ENCODE assay signal across 25 mouse cellular contexts in genomic region chr11:115184973-115185372, GRCm38 (mm10). TPM values are rescaled to one million over a fixed set of nuclear protein-coding genes. Genes with fewer than 3 reads are reported as not detected.
DNase-seq lines count a peak whose midpoint lies in the region; ATAC-seq lines count a peak whose summit lies in the region.
"Had no signal": no experiment of that assay in that cellular context is flagged by ENCODE, and none has a peak within 500 bp of the region (broad histone marks: within the 10 kb centered on the region; RNA-seq: fewer than 3 reads in every experiment).

No protein-coding gene starts in this region.

- WGBS in intestine, embryonic 16.5 days = 36% methylated on average over 4 of the region's 4 CpGs
- 35% methylated on average over 4 of the region's 4 CpGs for WGBS in intestine, embryonic 15.5 days

- H3K4me1 ChIP-seq in intestine, embryonic 16.5 days (ENCODE audit: control insufficient read depth, insufficient read depth, low read length) = peaks cover 19% of the 10 kb centered on the region
- peaks cover 21% of the 10 kb centered on the region for H3K4me1 ChIP-seq in intestine, embryonic 15.5 days (replicated peaks)

- no peaks in the 10 kb centered on the region for H3K27me3 ChIP-seq in intestine, embryonic 16.5 days (replicated peaks; ENCODE audit: control insufficient read depth, insufficient read depth, low read length)
- no peaks in the 10 kb centered on the region for H3K27me3 ChIP-seq in intestine, embryonic 15.5 days (replicated peaks)
- H3K27me3 ChIP-seq: forebrain, embryonic 13.5 days; kidney, embryonic 15.5 days; lung, embryonic 15.5 days; midbrain, embryonic 12.5 days; neural tube, embryonic 15.5 days; stomach, embryonic 15.5 days had no signal

- H3K4me3 ChIP-seq in intestine, embryonic 16.5 days (ENCODE audit: low read length) = no peak overlapping the region
- H3K4me3 ChIP-seq in intestine, embryonic 15.5 days (replicated peaks) = no peak overlapping the region
- H3K4me3 ChIP-seq: erythroblast, embryonic 14.5 days; forebrain, embryonic 13.5 days; kidney, embryonic 15.5 days; lung, embryonic 15.5 days; midbrain, embryonic 12.5 days; myocyte; neural tube, embryonic 15.5 days; stomach, embryonic 15.5 days had no signal

- no peak overlapping the region for H3K9ac ChIP-seq in intestine, embryonic 16.5 days (ENCODE audit: low read depth, low read length)
- no peak overlapping the region for H3K9ac ChIP-seq in intestine, embryonic 15.5 days
- H3K9ac ChIP-seq: forebrain, embryonic 13.5 days; kidney, embryonic 15.5 days; lung, embryonic 15.5 days; midbrain, embryonic 12.5 days; neural tube, embryonic 15.5 days; stomach, embryonic 15.5 days had no signal

- no peaks in the 10 kb centered on the region for H3K9me3 ChIP-seq in intestine, embryonic 16.5 days (ENCODE audit: control insufficient read depth, low read length)
- H3K9me3 ChIP-seq in intestine, embryonic 15.5 days = no peaks in the 10 kb centered on the region
- H3K9me3 ChIP-seq: forebrain, embryonic 13.5 days; kidney, embryonic 15.5 days; lung, embryonic 15.5 days; midbrain, embryonic 12.5 days; neural tube, embryonic 15.5 days; stomach, embryonic 15.5 days had no signal

- H3K27ac ChIP-seq in intestine, embryonic 16.5 days (ENCODE audit: low read length) = no peak overlapping the region
- no peak overlapping the region for H3K27ac ChIP-seq in intestine, embryonic 15.5 days
- H3K27ac ChIP-seq: forebrain, embryonic 13.5 days; kidney, embryonic 15.5 days; lung, embryonic 15.5 days; midbrain, embryonic 12.5 days; neural tube, embryonic 15.5 days; stomach, embryonic 15.5 days had no signal

- no peak overlapping the region for H3K4me2 ChIP-seq in intestine, embryonic 16.5 days (ENCODE audit: low read depth, low read length)
- H3K4me2 ChIP-seq in intestine, embryonic 15.5 days (replicated peaks) = no peak overlapping the region
- H3K4me2 ChIP-seq: forebrain, embryonic 13.5 days; kidney, embryonic 15.5 days; lung, embryonic 15.5 days; midbrain, embryonic 12.5 days; neural tube, embryonic 15.5 days; stomach, embryonic 15.5 days had no signal

- DNase-seq in thymus, postnatal 14 days = peak; percentile 47
- DNase-seq in thymus, postnatal 10 days (ENCODE audit: low spot score in 2 of 2) = no peak
- DNase-seq in NIH3T3 (ENCODE audit: low read depth) = peak; percentile 35
- DNase-seq in naive thymus-derived CD4-positive, alpha-beta T cell, adult 2 months (ENCODE audit: low read depth) = peak; percentile 68
- DNase-seq in left cerebral cortex, postnatal 36 days (ENCODE audit: low spot score in 2 of 2) = no peak
- DNase-seq in frontal cortex, postnatal 36 days (ENCODE audit: low spot score in 2 of 2) = no peak
- DNase-seq: B cell, adult 2 months; cerebellum, adult 2 months; gastrocnemius, postnatal 25 days; left cerebral cortex, postnatal 4 days; lung, postnatal 4 days; right cerebral cortex, postnatal 25 days; thymus, adult 18-20 months had no signal

- no peaks in the 10 kb centered on the region; the same call in 1 of the 2 replicates for H3K36me3 ChIP-seq in intestine, embryonic 16.5 days (ENCODE audit: control insufficient read depth, insufficient read depth, low read length)
- H3K36me3 ChIP-seq in intestine, embryonic 15.5 days = peaks cover under 1% of the 10 kb centered on the region; the same call in 1 of the 2 replicates
- H3K36me3 ChIP-seq: lung, embryonic 15.5 days; midbrain, embryonic 12.5 days; stomach, embryonic 15.5 days had no signal

- peak; percentile 10; the same call in 1 of the 2 replicates for ATAC-seq in intestine, embryonic 16.5 days
- ATAC-seq in intestine, embryonic 15.5 days = no peak
- ATAC-seq: forebrain, embryonic 13.5 days had no signal

- intact Hi-C loops in left cerebral cortex, postnatal 36 days (cut with DNase I) = no loop called here

RNA-seq across cellular contexts. Expression of gene Tmem104, which starts 2.3 kb away (rescaled TPM):
- 11.6 and 13.2 TPM in 2 replicates for polyA plus RNA-seq in intestine, embryonic 16.5 days (2015; fragmentation: Nextera tagmentation; extraction: Ambion mirVana)
- 9.3 and 12.2 TPM in 2 replicates for polyA plus RNA-seq in intestine, embryonic 15.5 days (2015; fragmentation: Nextera tagmentation; extraction: Ambion mirVana)
- total RNA-seq in left cerebral cortex, postnatal 36 days (2021) = 10 to 100 TPM; 14.2 to 15.4 TPM

RNA-seq across cellular contexts. Expression of gene Nat9, which starts 2.7 kb away (rescaled TPM):
- polyA plus RNA-seq in intestine, embryonic 16.5 days (2015; fragmentation: Nextera tagmentation; extraction: Ambion mirVana) = 24.9 and 26.5 TPM in 2 replicates
- 20.5 and 20.6 TPM in 2 replicates for polyA plus RNA-seq in intestine, embryonic 15.5 days (2015; fragmentation: Nextera tagmentation; extraction: Ambion mirVana)
- 10 to 100 TPM; 25.2 to 30.1 TPM for total RNA-seq in left cerebral cortex, postnatal 36 days (2021)

RNA-seq across cellular contexts. Expression of gene Slc9a3r1, which starts 21.8 kb away (rescaled TPM):
- polyA plus RNA-seq in intestine, embryonic 16.5 days (2015; fragmentation: Nextera tagmentation; extraction: Ambion mirVana) = 380 and 424 TPM in 2 replicates
- polyA plus RNA-seq in intestine, embryonic 15.5 days (2015; fragmentation: Nextera tagmentation; extraction: Ambion mirVana) = 252 and 270 TPM in 2 replicates
- total RNA-seq in left cerebral cortex, postnatal 36 days (2021) = 10 to 100 TPM; 76.4 to 82.8 TPM

RNA-seq across cellular contexts. Expression of gene Cd300lf, which starts 51.2 kb away (rescaled TPM):
- polyA plus RNA-seq in intestine, embryonic 16.5 days (2015; fragmentation: Nextera tagmentation; extraction: Ambion mirVana) = 1.2 and 1.6 TPM in 2 replicates
- 0.85 and 1.2 TPM in 2 replicates for polyA plus RNA-seq in intestine, embryonic 15.5 days (2015; fragmentation: Nextera tagmentation; extraction: Ambion mirVana)
- under 1 TPM; 0.44 to 0.48 TPM for total RNA-seq in left cerebral cortex, postnatal 36 days (2021)
- total RNA-seq: common myeloid progenitor, adult 5-6 weeks; gastrocnemius, postnatal 25 days had no signal
- polyA plus RNA-seq: embryonic facial prominence, embryonic 11.5 days; erythroblast, embryonic 14.5 days; forebrain, embryonic 13.5 days; myocyte had no signal

Comparison
In these comparisons a context has a peak if more than half of its experiments do, and no peak if none do; other contexts are left out.
1. DNase-seq: peak in thymus, postnatal 14 days (single experiment), NIH3T3 (single experiment) and naive thymus-derived CD4-positive, alpha-beta T cell, adult 2 months (single experiment); none in thymus, postnatal 10 days (0 of 2), left cerebral cortex, postnatal 36 days (0 of 2) and frontal cortex, postnatal 36 days (0 of 2).